Mouse (Mus musculus): ENCODE measurements at regions not wholly inside any gene's neighbourhood (a gene's known extent, or its start where the extent isn't known, plus 50 kb on each side); places are given as distances from the start of the nearest gene placed in this dataset.

DNA sequence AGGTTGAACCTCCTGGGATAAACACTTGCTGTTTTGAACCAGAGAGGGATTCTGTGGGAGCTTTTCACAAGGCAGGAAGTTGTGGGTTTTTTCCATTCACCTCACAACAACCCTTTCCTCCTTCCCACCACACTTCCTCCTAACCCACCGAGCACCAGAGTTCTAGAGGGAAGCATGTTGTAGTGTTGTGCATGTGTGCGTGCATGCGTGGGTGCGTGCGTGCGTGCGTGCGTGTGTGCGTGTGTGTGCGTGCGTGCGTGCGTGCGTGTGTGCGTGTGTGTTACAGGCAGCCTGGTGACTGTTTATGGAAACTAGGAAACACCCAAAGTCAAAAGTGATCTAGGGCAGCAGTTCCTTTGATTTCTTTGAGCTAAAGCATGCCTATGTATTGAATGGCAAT, 186.5 kb upstream of the Klf7 start:
- TF ChIP-seq CTCF (IDR thresholded peaks at IDR 0.05; ENCODE audit: extremely low read depth, insufficient read depth, low read length) (no peak), POLR2A (IDR thresholded peaks at IDR 0.05; ENCODE audit: extremely low read depth, insufficient read depth, low read length) (no peak)
